Mouse (Mus musculus): ENCODE measurements around the gene Mtif2. TPM values are rescaled to one million over a fixed set of nuclear protein-coding genes. Genes with fewer than 3 reads are reported as not detected.

The Mtif2 gene
- polyA plus RNA-seq, 1 experiment from 2014 or later = 45.4 TPM

GRCm38 (mm10) chr11:29547752-29548503 is 21.7 kb downstream of the Mtif2 start, which contains the start of the genes Clhc1 and Rps27a:
Gene Clhc1, plus strand, starts transcription at chr11:29547950.
Gene Rps27a, minus strand, starts transcription at chr11:29548109.
- WGBS = under 1% methylated on average over 46 of the region's 46 CpGs
- H3K4me2 ChIP-seq (ENCODE audit: low read length) = peak within 1 kb of the TSS; percentile 78

DNA sequence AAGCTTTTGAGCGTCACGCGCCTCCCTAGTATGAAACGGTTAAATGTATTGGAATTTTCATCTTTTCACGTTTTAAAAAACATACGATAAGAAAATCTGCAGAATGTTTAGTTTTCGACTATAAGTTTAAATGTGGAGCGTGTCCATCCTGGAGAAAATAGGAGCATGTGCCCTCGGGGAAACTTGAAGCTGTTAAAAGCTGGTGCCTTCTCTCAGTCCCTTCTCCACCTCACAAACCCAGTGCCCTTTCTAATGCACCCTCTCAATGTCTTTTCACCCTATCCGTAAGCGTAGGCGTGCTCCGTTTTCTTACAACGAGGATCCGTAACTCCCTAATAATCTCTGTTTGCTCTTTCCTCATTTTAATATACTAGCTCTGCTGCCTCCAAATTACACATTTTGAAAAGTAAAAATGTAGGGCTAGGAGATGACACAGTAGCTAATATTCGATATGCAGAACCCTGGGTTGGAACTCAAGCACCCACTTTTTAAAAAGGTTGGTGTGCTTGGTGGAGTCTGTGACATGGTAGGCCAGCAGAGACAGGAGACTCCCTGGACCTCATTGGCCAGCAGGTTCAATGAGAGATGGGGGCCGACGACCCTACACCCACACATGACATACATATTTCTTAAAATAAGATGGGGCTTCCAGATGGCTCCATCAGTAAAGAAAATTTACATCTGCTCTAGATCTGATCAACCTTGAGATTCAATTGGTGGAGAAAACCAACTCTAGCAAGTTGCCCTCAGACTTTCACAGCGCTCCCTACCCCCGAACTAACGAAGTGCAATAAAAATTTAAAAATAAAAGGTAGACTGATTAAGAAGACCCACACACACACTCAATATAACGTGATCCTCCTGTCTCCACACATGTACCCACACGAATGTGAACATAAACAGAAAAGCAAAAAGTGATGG is 22.6 kb downstream of the Mtif2 start:
- Histone ChIP-seq H3K27me3 (replicated peaks; ENCODE audit: control insufficient read depth, insufficient read depth, low read length) (no peaks in the 10 kb centered on the region), H3K9me3 (ENCODE audit: control insufficient read depth, low read length) (no peaks in the 10 kb centered on the region), H3K36me3 (ENCODE audit: control insufficient read depth, insufficient read depth, low read length) (peaks cover 29% of the 10 kb centered on the region), H3K4me1 (replicated peaks; ENCODE audit: control insufficient read depth, insufficient read depth, low read length) (no peaks in the 10 kb centered on the region), H3K4me3 (ENCODE audit: low read depth, low read length) (peak overlapping the region; percentile 96), H3K27ac (ENCODE audit: low read depth) (peak overlapping the region; percentile 76; the same call in 1 of the 2 replicates), H3K4me2 (ENCODE audit: low read length) (peak overlapping the region; percentile 60), H3K9ac (ENCODE audit: low read length) (peak overlapping the region; percentile 96)
- DNase-seq (ENCODE audit: low spot score) (no peak), ATAC-seq (replicated peaks; ENCODE audit: low FRiP score, low TSS enrichment, low read depth) (no peak)
- 23% methylated on average over 23 of the region's 23 CpGs for WGBS

More at GRCm38 (mm10) chr11:29547752-29548503, 21.7 kb downstream of the Mtif2 start, which contains the start of the genes Clhc1 and Rps27a:
- peak; percentile 97 for ATAC-seq (replicated peaks; ENCODE audit: low FRiP score, low TSS enrichment, low read depth)
- Histone ChIP-seq H3K27me3 (replicated peaks; ENCODE audit: control insufficient read depth, insufficient read depth, low read length) (no peaks in the 10 kb centered on the region), H3K36me3 (ENCODE audit: control insufficient read depth, insufficient read depth, low read length) (peaks cover 34% of the 10 kb centered on the region), H3K4me3 (ENCODE audit: low read depth, low read length) (peak within 1 kb of the TSS; percentile 96), H3K27ac (ENCODE audit: low read depth) (peak within 1 kb of the TSS; percentile 76), H3K9ac (ENCODE audit: low read length) (peak within 1 kb of the TSS; percentile 96), H3K4me1 (replicated peaks; ENCODE audit: control insufficient read depth, insufficient read depth, low read length) (no peaks in the 10 kb centered on the region), H3K9me3 (ENCODE audit: control insufficient read depth, low read length) (no peaks in the 10 kb centered on the region)
- peak; percentile 99 for DNase-seq (ENCODE audit: low spot score)

DNA sequence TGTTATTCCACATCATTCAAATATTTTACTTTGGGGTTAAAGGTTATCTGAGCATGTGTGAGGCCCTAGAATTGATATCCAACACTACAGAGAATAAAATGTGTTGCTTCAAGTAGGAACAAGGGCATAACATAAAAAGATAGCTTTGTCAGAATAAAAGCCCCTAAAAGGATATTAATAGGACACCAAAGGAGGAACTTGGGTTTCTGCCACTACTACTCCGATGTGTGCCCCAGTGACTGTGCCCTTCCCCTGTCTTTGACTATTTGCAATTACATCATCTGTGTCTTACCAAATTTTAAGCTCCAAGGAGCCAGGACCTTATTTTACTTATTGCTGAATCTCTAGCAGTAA is 23.2 kb downstream of the Mtif2 start:
- Histone ChIP-seq H3K27ac (ENCODE audit: low read depth) (no peak overlapping the region), H3K9me3 (ENCODE audit: control insufficient read depth, low read length) (no peaks in the 10 kb centered on the region), H3K4me3 (ENCODE audit: low read depth, low read length) (no peak overlapping the region), H3K9ac (ENCODE audit: low read length) (no peak overlapping the region), H3K4me2 (ENCODE audit: low read length) (no peak overlapping the region), H3K4me1 (replicated peaks; ENCODE audit: control insufficient read depth, insufficient read depth, low read length) (no peaks in the 10 kb centered on the region), H3K36me3 (ENCODE audit: control insufficient read depth, insufficient read depth, low read length) (peaks cover 23% of the 10 kb centered on the region), H3K27me3 (replicated peaks; ENCODE audit: control insufficient read depth, insufficient read depth, low read length) (no peaks in the 10 kb centered on the region)
- WGBS = 86% methylated on average over 1 of the region's 1 CpGs
- no peak for DNase-seq (ENCODE audit: low spot score)
- no peak for ATAC-seq (replicated peaks; ENCODE audit: low FRiP score, low TSS enrichment, low read depth)

GRCm38 (mm10) chr11:29560452-29560851 is 34.2 kb downstream of the Mtif2 start:
- no peak overlapping the region for H3K27ac ChIP-seq (ENCODE audit: low read depth)
- WGBS = 81% methylated on average over 9 of the region's 9 CpGs
- H3K9ac ChIP-seq (ENCODE audit: low read length) = no peak overlapping the region
- H3K27me3 ChIP-seq (replicated peaks; ENCODE audit: control insufficient read depth, insufficient read depth, low read length) = no peaks in the 10 kb centered on the region
- no peaks in the 10 kb centered on the region for H3K36me3 ChIP-seq (ENCODE audit: control insufficient read depth, insufficient read depth, low read length)
- H3K9me3 ChIP-seq (ENCODE audit: control insufficient read depth, low read length) = no peaks in the 10 kb centered on the region
- DNase-seq (ENCODE audit: low spot score) (no peak), ATAC-seq (replicated peaks; ENCODE audit: low FRiP score, low TSS enrichment, low read depth) (no peak)
- no peak overlapping the region for H3K4me3 ChIP-seq (ENCODE audit: low read depth, low read length)
- H3K4me1 ChIP-seq (replicated peaks; ENCODE audit: control insufficient read depth, insufficient read depth, low read length) = no peaks in the 10 kb centered on the region
- no peak overlapping the region for H3K4me2 ChIP-seq (ENCODE audit: low read length)

GRCm38 (mm10) chr11:29560990-29561389 is 34.8 kb downstream of the Mtif2 start:
- ATAC-seq (replicated peaks; ENCODE audit: low FRiP score, low TSS enrichment, low read depth) = no peak

DNA sequence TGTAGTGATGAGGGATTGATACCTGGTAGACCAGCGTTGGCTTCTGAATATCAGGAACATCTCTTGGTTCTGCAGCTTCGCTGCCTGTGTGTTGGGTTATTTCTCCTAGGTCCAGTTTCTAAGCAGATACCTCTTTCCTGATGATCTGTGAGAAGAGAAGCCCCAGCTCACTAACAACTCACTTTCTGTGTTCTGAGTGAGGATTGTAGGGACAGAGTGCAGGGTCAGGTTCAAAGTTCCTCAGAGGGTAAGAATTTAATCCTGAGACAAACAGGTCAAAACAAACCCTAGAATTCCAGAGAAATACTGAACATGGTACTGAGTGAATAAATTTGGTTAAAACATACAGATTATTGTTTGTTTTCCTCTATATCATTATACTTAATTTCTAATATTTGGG is 37.2 kb downstream of the Mtif2 start:
- Histone ChIP-seq H3K27ac (ENCODE audit: low read depth) (no peak overlapping the region), H3K4me1 (replicated peaks; ENCODE audit: control insufficient read depth, insufficient read depth, low read length) (no peaks in the 10 kb centered on the region), H3K9ac (ENCODE audit: low read length) (no peak overlapping the region), H3K9me3 (ENCODE audit: control insufficient read depth, low read length) (no peaks in the 10 kb centered on the region), H3K27me3 (replicated peaks; ENCODE audit: control insufficient read depth, insufficient read depth, low read length) (no peaks in the 10 kb centered on the region), H3K4me3 (ENCODE audit: low read depth, low read length) (no peak overlapping the region), H3K4me2 (ENCODE audit: low read length) (no peak overlapping the region), H3K36me3 (ENCODE audit: control insufficient read depth, insufficient read depth, low read length) (no peaks in the 10 kb centered on the region)
- DNase-seq (ENCODE audit: low spot score) (no peak), ATAC-seq (replicated peaks; ENCODE audit: low FRiP score, low TSS enrichment, low read depth) (no peak)
- 85% methylated on average over 2 of the region's 2 CpGs for whole genome bisulfite sequencing

More at GRCm38 (mm10) chr11:29560990-29561389, 34.8 kb downstream of the Mtif2 start:
- WGBS = 85% methylated on average over 3 of the region's 3 CpGs
- no peaks in the 10 kb centered on the region for H3K4me1 ChIP-seq (replicated peaks; ENCODE audit: control insufficient read depth, insufficient read depth, low read length)
- H3K4me2 ChIP-seq (ENCODE audit: low read length) = no peak overlapping the region
- no peaks in the 10 kb centered on the region for H3K9me3 ChIP-seq (ENCODE audit: control insufficient read depth, low read length)
- H3K27me3 ChIP-seq (replicated peaks; ENCODE audit: control insufficient read depth, insufficient read depth, low read length) = no peaks in the 10 kb centered on the region
- H3K27ac ChIP-seq (ENCODE audit: low read depth) = no peak overlapping the region
- no peak overlapping the region for H3K9ac ChIP-seq (ENCODE audit: low read length)
- no peak for DNase-seq (ENCODE audit: low spot score)
- no peak overlapping the region for H3K4me3 ChIP-seq (ENCODE audit: low read depth, low read length)
- H3K36me3 ChIP-seq (ENCODE audit: control insufficient read depth, insufficient read depth, low read length) = no peaks in the 10 kb centered on the region

GRCm38 (mm10) chr11:29571536-29571935 is 45.3 kb downstream of the Mtif2 start:
- ATAC-seq (replicated peaks; ENCODE audit: low FRiP score, low TSS enrichment, low read depth) (no peak), DNase-seq (ENCODE audit: low spot score) (no peak)
- H3K4me1 ChIP-seq (replicated peaks; ENCODE audit: control insufficient read depth, insufficient read depth, low read length) = no peaks in the 10 kb centered on the region
- 33% methylated on average over 3 of the region's 3 CpGs for WGBS
- no peaks in the 10 kb centered on the region for H3K27me3 ChIP-seq (replicated peaks; ENCODE audit: control insufficient read depth, insufficient read depth, low read length)
- H3K4me3 ChIP-seq (ENCODE audit: low read depth, low read length) = no peak overlapping the region
- H3K9ac ChIP-seq (ENCODE audit: low read length) = no peak overlapping the region
- no peak overlapping the region for H3K4me2 ChIP-seq (ENCODE audit: low read length)
- no peak overlapping the region for H3K27ac ChIP-seq (ENCODE audit: low read depth)
- H3K36me3 ChIP-seq (ENCODE audit: control insufficient read depth, insufficient read depth, low read length) = no peaks in the 10 kb centered on the region
- H3K9me3 ChIP-seq (ENCODE audit: control insufficient read depth, low read length) = no peaks in the 10 kb centered on the region

- H3K9ac ChIP-seq (ENCODE audit: low read length) = no peak overlapping the region
- H3K4me2 ChIP-seq (ENCODE audit: low read length) = no peak overlapping the region
- H3K9me3 ChIP-seq (ENCODE audit: control insufficient read depth, low read length) = no peaks in the 10 kb centered on the region
- WGBS = 72% methylated on average over 2 of the region's 2 CpGs
- no peaks in the 10 kb centered on the region for H3K4me1 ChIP-seq (replicated peaks; ENCODE audit: control insufficient read depth, insufficient read depth, low read length)
- DNase-seq (ENCODE audit: low spot score) = no peak
- no peak for ATAC-seq (replicated peaks; ENCODE audit: low FRiP score, low TSS enrichment, low read depth)
- H3K27me3 ChIP-seq (replicated peaks; ENCODE audit: control insufficient read depth, insufficient read depth, low read length) = no peaks in the 10 kb centered on the region
- no peaks in the 10 kb centered on the region for H3K36me3 ChIP-seq (ENCODE audit: control insufficient read depth, insufficient read depth, low read length)
- no peak overlapping the region for H3K27ac ChIP-seq (ENCODE audit: low read depth)
- H3K4me3 ChIP-seq (ENCODE audit: low read depth, low read length) = no peak overlapping the region
Observed at GRCm38 (mm10) chr11:29572656-29573055, 46.4 kb downstream of the Mtif2 start.
